8 mouse cellular contexts compared by ENCODE assay signal in the genomic region with DNA sequence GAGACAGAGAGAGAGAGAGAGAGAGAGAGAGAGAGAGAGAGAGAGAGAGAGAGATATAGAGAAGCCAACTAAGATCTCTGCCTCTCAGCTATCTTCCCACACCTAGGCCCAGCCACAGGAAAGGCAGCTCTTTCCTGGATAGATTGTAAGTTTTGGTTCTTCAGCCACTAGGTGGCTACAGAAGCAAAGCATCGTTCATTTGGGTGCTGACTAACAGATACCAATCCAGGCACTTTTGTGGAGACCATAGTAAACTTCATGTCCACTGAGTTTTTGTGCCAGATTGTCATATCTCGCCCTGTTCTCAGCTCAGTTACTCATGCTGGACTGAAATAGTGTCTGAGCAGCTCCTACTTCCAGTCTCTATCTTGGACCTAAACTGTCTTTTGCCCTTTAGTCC. TPM values are rescaled to one million over a fixed set of nuclear protein-coding genes. Genes with fewer than 3 reads are reported as not detected.
A peak's percentile ranks its signal among the peaks of the same experiment; 100 is the strongest.
DNase-seq lines count a peak whose midpoint lies in the region; ATAC-seq and TF ChIP-seq lines count a peak whose summit lies in the region.

No protein-coding gene starts in this region.

- no peak overlapping the region for H3K9ac ChIP-seq in hindbrain, embryonic 14.5 days
- no peak overlapping the region for H3K9ac ChIP-seq in stomach, postnatal 0 days (ENCODE audit: low read length)

- no peaks in the 10 kb centered on the region for H3K4me1 ChIP-seq in hindbrain, embryonic 14.5 days (replicated peaks; ENCODE audit: control insufficient read depth, insufficient read depth, low read length)
- H3K4me1 ChIP-seq in hindbrain, embryonic 10.5 days (replicated peaks) = no peaks in the 10 kb centered on the region
- no peaks in the 10 kb centered on the region for H3K4me1 ChIP-seq in stomach, postnatal 0 days (replicated peaks; ENCODE audit: control insufficient read depth, insufficient read depth)

- no peak overlapping the region for H3K4me2 ChIP-seq in hindbrain, embryonic 14.5 days (replicated peaks)
- no peak overlapping the region for H3K4me2 ChIP-seq in stomach, postnatal 0 days (replicated peaks; ENCODE audit: low read depth)

- no peak for TF ChIP-seq EP300 in stomach, postnatal 0 days (optimal IDR thresholded peaks at IDR 0.05)

- H3K4me3 ChIP-seq in hindbrain, embryonic 14.5 days (replicated peaks; ENCODE audit: low read length) = no peak overlapping the region
- H3K4me3 ChIP-seq in hindbrain, embryonic 10.5 days = no peak overlapping the region
- no peak overlapping the region for H3K4me3 ChIP-seq in stomach, postnatal 0 days (ENCODE audit: low read depth, low read length)

- TF ChIP-seq CTCF in stomach, postnatal 0 days (IDR thresholded peaks at IDR 0.05; ENCODE audit: low read depth) = peak; percentile 84

- WGBS in hindbrain, embryonic 14.5 days = 39% methylated on average over 2 of the region's 2 CpGs
- 46% methylated on average over 2 of the region's 2 CpGs for WGBS in hindbrain, embryonic 10.5 days
- WGBS in stomach, postnatal 0 days = 32% methylated on average over 2 of the region's 2 CpGs

- no peak for ATAC-seq in hindbrain, embryonic 14.5 days (ENCODE audit: low FRiP score)
- ATAC-seq in granulocyte monocyte progenitor cell, adult 5-6 weeks (replicated peaks; ENCODE audit: poor library complexity, severe bottlenecking) = peak; percentile 66
- peak; percentile 74; the same call in 1 of the 2 replicates for ATAC-seq in stomach, postnatal 0 days (ENCODE audit: low FRiP score, low TSS enrichment)

- H3K27me3 ChIP-seq in hindbrain, embryonic 14.5 days (ENCODE audit: control insufficient read depth, insufficient read depth, low read length) = no peaks in the 10 kb centered on the region
- H3K27me3 ChIP-seq in hindbrain, embryonic 10.5 days (ENCODE audit: insufficient read depth, poor library complexity, severe bottlenecking) = no peaks in the 10 kb centered on the region
- H3K27me3 ChIP-seq in stomach, postnatal 0 days (ENCODE audit: control insufficient read depth, insufficient read depth, low read length) = no peaks in the 10 kb centered on the region

- H3K27ac ChIP-seq in hindbrain, embryonic 14.5 days = no peak overlapping the region
- H3K27ac ChIP-seq in hindbrain, embryonic 10.5 days = no peak overlapping the region
- H3K27ac ChIP-seq in stomach, postnatal 0 days (replicated peaks) = no peak overlapping the region

- H3K9me3 ChIP-seq in hindbrain, embryonic 14.5 days (ENCODE audit: control insufficient read depth, low read length) = no peaks in the 10 kb centered on the region
- H3K9me3 ChIP-seq in hindbrain, embryonic 10.5 days = no peaks in the 10 kb centered on the region
- H3K9me3 ChIP-seq in stomach, postnatal 0 days (ENCODE audit: control insufficient read depth, low read length) = no peaks in the 10 kb centered on the region

- peak; percentile 68 for DNase-seq in hindbrain, embryonic 14.5 days (ENCODE audit: low spot score)
- DNase-seq in hindbrain, embryonic 10.5 days (ENCODE audit: low spot score) = no peak
- DNase-seq in A20 (ENCODE audit: low read depth, low spot score) (peak; percentile 53), MN1 (ENCODE audit: low spot score) (peak; percentile 73)
- DNase-seq in kidney, postnatal 36 days = peak; percentile 33 to 57
- DNase-seq in stomach, postnatal 0 days (ENCODE audit: low spot score) = no peak
- no peak for DNase-seq in cerebellum, adult 11 months

- H3K36me3 ChIP-seq in hindbrain, embryonic 14.5 days (replicated peaks; ENCODE audit: control insufficient read depth, insufficient read depth) = peaks cover 54% of the 10 kb centered on the region
- H3K36me3 ChIP-seq in hindbrain, embryonic 10.5 days = peaks cover 48% of the 10 kb centered on the region
- peaks cover 10% of the 10 kb centered on the region; the same call in 1 of the 2 replicates for H3K36me3 ChIP-seq in stomach, postnatal 0 days (ENCODE audit: control insufficient read depth, insufficient read depth, low read length)

RNA-seq across cellular contexts. Expression of a gene that starts 26.8 kb away (rescaled TPM):
- polyA plus RNA-seq in hindbrain, embryonic 14.5 days (2014; fragmentation: Nextera tagmentation; extraction: Ambion mirVana) = 112 and 121 TPM in 2 replicates
- 109 and 111 TPM in 2 replicates for polyA plus RNA-seq in hindbrain, embryonic 10.5 days (2016; fragmentation: Nextera tagmentation; extraction: Ambion mirVana)
- 22.2 and 26.0 TPM in 2 replicates for total RNA-seq in granulocyte monocyte progenitor cell, adult 5-6 weeks (2014; fragmentation: Nextera tagmentation)
- 11.4 and 13.1 TPM in 2 replicates for total RNA-seq in granulocyte monocyte progenitor cell, adult 5-6 weeks (2017)
- 35.4 and 38.8 TPM in 2 replicates for polyA plus RNA-seq in stomach, postnatal 0 days (2015; fragmentation: Nextera tagmentation; extraction: Ambion mirVana)

RNA-seq across cellular contexts. Expression of a gene that starts 37.1 kb away (rescaled TPM):
- polyA plus RNA-seq in hindbrain, embryonic 14.5 days (2014; fragmentation: Nextera tagmentation; extraction: Ambion mirVana) = 102 and 115 TPM in 2 replicates
- polyA plus RNA-seq in hindbrain, embryonic 10.5 days (2016; fragmentation: Nextera tagmentation; extraction: Ambion mirVana) = 84.6 and 93.3 TPM in 2 replicates
- total RNA-seq in granulocyte monocyte progenitor cell, adult 5-6 weeks (2014; fragmentation: Nextera tagmentation) = 70.2 and 73.0 TPM in 2 replicates
- 77.2 and 95.9 TPM in 2 replicates for total RNA-seq in granulocyte monocyte progenitor cell, adult 5-6 weeks (2017)
- 57.4 and 60.6 TPM in 2 replicates for polyA plus RNA-seq in stomach, postnatal 0 days (2015; fragmentation: Nextera tagmentation; extraction: Ambion mirVana)

RNA-seq across cellular contexts. Expression of a gene that starts 44.1 kb away (rescaled TPM):
- polyA plus RNA-seq in hindbrain, embryonic 14.5 days (2014; fragmentation: Nextera tagmentation; extraction: Ambion mirVana) = 56.4 and 58.0 TPM in 2 replicates
- 192 and 203 TPM in 2 replicates for polyA plus RNA-seq in hindbrain, embryonic 10.5 days (2016; fragmentation: Nextera tagmentation; extraction: Ambion mirVana)
- total RNA-seq in granulocyte monocyte progenitor cell, adult 5-6 weeks (2014; fragmentation: Nextera tagmentation) = 50.8 and 61.6 TPM in 2 replicates
- total RNA-seq in granulocyte monocyte progenitor cell, adult 5-6 weeks (2017) = 75.7 and 82.9 TPM in 2 replicates
- polyA plus RNA-seq in stomach, postnatal 0 days (2015; fragmentation: Nextera tagmentation; extraction: Ambion mirVana) = 15.5 and 17.2 TPM in 2 replicates

Comparison
In these comparisons a context has a peak if more than half of its experiments do, and no peak if none do; other contexts are left out.
1. DNase-seq: peak in hindbrain, embryonic 14.5 days (single experiment), A20 (single experiment), MN1 (single experiment) and kidney, postnatal 36 days (2 of 2); none in hindbrain, embryonic 10.5 days (single experiment), stomach, postnatal 0 days (single experiment) and cerebellum, adult 11 months (single experiment).